Mouse (Mus musculus) MEL (cell line): ENCODE results near the gene Aamp.

Source experiments
- CTCF ChIP-seq, 3 experiments: IDR thresholded peaks in 2 of 3; conservative IDR thresholded peaks in 1 of 3; 2 replicates each; pipeline ENCODE4 v1.5.1; 2011 to 2012; ENCODE audit warnings: low read length in 3 of 3, low read depth in 2 of 3, mild to moderate bottlenecking in 2 of 3, improper control_type of control experiment in 1 of 3, inconsistent platforms in 1 of 3, mixed read lengths in 1 of 3, moderate library complexity in 1 of 3; ENCODE audit not compliant: control insufficient read depth in 1 of 3, insufficient read depth in 1 of 3, poor library complexity in 1 of 3, severe bottlenecking in 1 of 3
- MAX ChIP-seq: IDR thresholded peaks from 2 replicates; pipeline ENCODE4 v1.6.1; 2011; ENCODE audit warnings: low read length, improper control_type of control experiment

GRCm38 (mm10) chr1:74278538-74278937 lies 6.0 kb downstream of the Aamp start, which contains the start of gene Gpbar1:
- TF ChIP-seq MAX (no peak), CTCF (IDR thresholded peaks at IDR 0.05 in 2 of 3, conservative IDR thresholded peaks at IDR 0.05 in 1 of 3; ENCODE audit: control insufficient read depth in 1 of 3, insufficient read depth in 1 of 3, low read depth in 2 of 3, low read length in 3 of 3, poor library complexity in 1 of 3, severe bottlenecking in 1 of 3) (no peak)
